Mouse (Mus musculus) midbrain, embryonic 13.5 days (tissue): ENCODE results near the gene Tmem269. TPM values are rescaled to one million over a fixed set of nuclear protein-coding genes. Genes with fewer than 3 reads are reported as not detected.

ENCODE experiments used
- ATAC-seq: fragments of 200-750 bp; cut with Nextera tagmentation; 2 replicates; pipeline ENCODE4 v1.8.0; 2017; ENCODE audit warnings: mild to moderate bottlenecking, moderate TSS enrichment, moderate library complexity
- H3K27ac ChIP-seq: fragments of 300-500 bp; sonication (generic); 2 replicates; pipeline ENCODE4 v1.5.1; 2015; ENCODE audit warnings: inconsistent platforms, mild to moderate bottlenecking, moderate library complexity
- H3K27me3 ChIP-seq: fragments of 300-500 bp; sonication (generic); 2 replicates; pipeline ENCODE4 v1.6.1; 2015; ENCODE audit warnings: mild to moderate bottlenecking, inconsistent platforms
- H3K36me3 ChIP-seq: fragments of 300-500 bp; sonication (generic); 2 replicates; pipeline ENCODE4 v1.6.1; 2015; ENCODE audit warnings: mild to moderate bottlenecking, inconsistent platforms
- H3K4me1 ChIP-seq: fragments of 300-500 bp; sonication (generic); replicated peaks from 2 replicates; pipeline ENCODE4 v1.6.1; 2015; ENCODE audit warnings: inconsistent platforms
- H3K4me2 ChIP-seq: fragments of 300-500 bp; sonication (generic); replicated peaks from 2 replicates; pipeline ENCODE4 v1.6.1; 2015; ENCODE audit warnings: moderate library complexity, mild to moderate bottlenecking, inconsistent platforms
- H3K4me3 ChIP-seq: fragments of 300-500 bp; sonication (generic); replicated peaks from 2 replicates; pipeline ENCODE4 v1.5.1; 2015; ENCODE audit warnings: mild to moderate bottlenecking, inconsistent platforms
- H3K9ac ChIP-seq: fragments of 300-500 bp; sonication (generic); replicated peaks from 2 replicates; pipeline ENCODE4 v1.6.1; 2015; ENCODE audit warnings: mild to moderate bottlenecking, inconsistent platforms
- H3K9me3 ChIP-seq: fragments of 300-500 bp; sonication (generic); 2 replicates; pipeline ENCODE4 v1.6.1; 2016; ENCODE audit warnings: mild to moderate bottlenecking, inconsistent platforms
- WGBS: fragments of 180-500 bp; shearing (Covaris S2); methylation state at CpG from one replicate; pipeline ENCODE4 v1.1.7; 2015; 5-methylcytosine and 5-hydroxymethylcytosine counted together
- polyA plus RNA-seq: library from polyadenylated mRNA; unstranded; fragments of >200 nt; fragmentation: Nextera tagmentation; extraction: Ambion mirVana; gene quantifications from 2 replicates; pipeline ENCODE4 v1.2.1, GENCODE M21; 2015

The Tmem269 gene
- 0.34 and 0.36 TPM in 2 replicates for polyA plus RNA-seq

DNA sequence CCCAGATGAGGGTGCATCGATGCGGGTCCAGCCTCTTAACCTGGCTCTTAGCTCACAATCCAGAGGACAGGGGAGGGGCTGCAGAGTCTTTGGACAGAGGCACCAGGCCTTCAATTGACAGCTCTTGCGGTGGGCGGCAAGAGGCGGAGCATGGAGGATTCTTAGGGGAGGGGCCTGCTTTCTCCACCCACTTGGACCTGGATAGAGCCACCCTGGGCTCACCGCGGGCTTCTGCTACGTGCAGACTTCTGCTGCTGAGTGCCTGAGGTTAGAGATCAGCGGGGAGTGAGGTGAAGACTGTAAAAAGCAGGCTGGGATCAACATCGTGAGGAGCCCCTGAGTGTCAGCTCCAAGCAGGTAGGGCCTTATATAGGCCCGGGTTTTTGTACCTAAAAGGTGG, at the start of gene Tmem269:
Tmem269 (minus strand) TSS at position 49 of the 400 bp plus-strand sequence.
- Histone ChIP-seq H3K36me3 (0 out of 2 replicates have a peak, but pooled peaks cover 9% of the 10 kb centered on the region), H3K27ac (no peak within 1 kb of the TSS), H3K27me3 (no peaks in the 10 kb centered on the region), H3K4me3 (no peak within 1 kb of the TSS), H3K9me3 (no peaks in the 10 kb centered on the region), H3K4me2 (no peak within 1 kb of the TSS), H3K4me1 (0 out of 2 replicates have a peak, but pooled peaks cover 5% of the 10 kb centered on the region), H3K9ac (no peak within 1 kb of the TSS)
- peak; percentile 25; the same call in 1 of the 2 replicates for ATAC-seq
- WGBS, result 9% methylated on average over 11 of the region's 11 CpGs

DNA sequence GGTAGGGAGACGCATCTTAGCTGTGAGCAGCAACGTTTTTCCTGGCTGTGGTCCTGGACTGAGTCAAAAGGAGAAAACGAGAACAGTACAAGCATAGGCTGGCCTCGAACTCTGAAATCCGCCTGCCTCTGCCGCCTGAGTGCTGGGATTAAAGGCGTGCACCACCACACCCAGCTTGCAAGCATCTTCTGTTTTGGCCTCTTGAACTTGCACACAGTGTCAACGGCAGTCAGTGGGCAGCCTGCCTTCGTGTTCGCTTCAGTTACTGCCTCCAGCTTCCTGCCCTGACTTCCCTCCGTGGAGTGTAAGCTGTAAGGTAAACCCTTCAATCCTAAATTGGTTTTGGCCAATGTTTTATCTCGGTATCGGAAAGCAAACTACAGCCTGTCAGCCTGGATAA, 48.6 kb upstream of the Tmem269 start:
- no peak for ATAC-seq
- Histone ChIP-seq H3K4me1 (no peaks in the 10 kb centered on the region), H3K4me2 (no peak overlapping the region), H3K27ac (no peak overlapping the region), H3K36me3 (peaks cover 33% of the 10 kb centered on the region), H3K9ac (no peak overlapping the region), H3K4me3 (no peak overlapping the region), H3K27me3 (no peaks in the 10 kb centered on the region), H3K9me3 (no peaks in the 10 kb centered on the region)
- WGBS, result 79% methylated on average over 13 of the region's 13 CpGs

DNA sequence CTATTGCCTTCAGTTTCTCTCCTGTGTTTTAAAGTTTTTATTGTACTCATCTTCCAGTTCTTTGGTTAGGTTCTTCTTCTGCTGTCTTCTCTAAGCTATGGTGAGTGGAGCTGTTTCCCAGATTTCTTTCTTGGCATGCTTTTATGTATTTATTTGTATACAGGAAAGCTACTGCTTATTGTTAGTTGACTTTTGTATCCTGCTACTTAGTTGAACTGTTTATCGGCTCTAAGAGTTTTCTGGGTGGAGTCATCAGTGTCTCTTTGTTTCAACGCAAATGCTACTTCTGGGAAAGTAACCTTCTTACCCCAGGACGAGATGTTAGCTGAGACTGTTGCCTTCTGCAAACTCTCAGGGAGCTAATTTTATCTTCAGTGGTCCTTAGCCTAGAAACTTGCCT, 45.4 kb upstream of the Tmem269 start:
- no peaks in the 10 kb centered on the region for H3K9me3 ChIP-seq
- 80% methylated on average over 3 of the region's 3 CpGs for WGBS
- no peak for ATAC-seq
- H3K9ac ChIP-seq, result no peak overlapping the region
- no peaks in the 10 kb centered on the region for H3K27me3 ChIP-seq
- H3K27ac ChIP-seq, result no peak overlapping the region
- no peak overlapping the region for H3K4me2 ChIP-seq
- 0 out of 2 replicates have a peak, but pooled peaks cover 6% of the 10 kb centered on the region for H3K36me3 ChIP-seq
- H3K4me3 ChIP-seq, result no peak overlapping the region
- no peaks in the 10 kb centered on the region for H3K4me1 ChIP-seq

DNA sequence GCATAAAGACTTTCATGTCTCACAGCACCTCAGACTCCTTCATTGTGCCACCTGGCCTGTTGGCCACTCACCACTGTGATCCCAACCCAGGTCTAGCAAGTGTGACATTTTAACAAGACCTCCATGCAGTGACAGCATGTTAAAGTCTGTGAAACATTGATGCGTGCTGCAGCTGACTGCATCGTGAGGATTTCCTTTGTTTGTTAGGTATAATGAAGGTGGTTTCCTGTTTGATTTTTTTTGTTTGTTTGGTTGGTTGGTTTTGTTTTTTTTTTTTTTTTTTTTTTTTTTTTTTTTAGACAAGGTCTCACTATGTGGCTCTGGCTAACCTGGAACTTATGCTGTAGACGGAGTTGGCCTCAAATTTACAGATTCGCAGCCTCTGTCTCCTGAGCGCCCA, 44.5 kb upstream of the Tmem269 start:
- Histone ChIP-seq H3K4me1 (no peaks in the 10 kb centered on the region), H3K4me2 (no peak overlapping the region), H3K9ac (no peak overlapping the region), H3K27me3 (no peaks in the 10 kb centered on the region), H3K4me3 (no peak overlapping the region), H3K9me3 (no peaks in the 10 kb centered on the region), H3K27ac (no peak overlapping the region), H3K36me3 (no peaks in the 10 kb centered on the region)
- 94% methylated on average over 5 of the region's 5 CpGs for whole genome bisulfite sequencing
- ATAC-seq, result no peak

DNA sequence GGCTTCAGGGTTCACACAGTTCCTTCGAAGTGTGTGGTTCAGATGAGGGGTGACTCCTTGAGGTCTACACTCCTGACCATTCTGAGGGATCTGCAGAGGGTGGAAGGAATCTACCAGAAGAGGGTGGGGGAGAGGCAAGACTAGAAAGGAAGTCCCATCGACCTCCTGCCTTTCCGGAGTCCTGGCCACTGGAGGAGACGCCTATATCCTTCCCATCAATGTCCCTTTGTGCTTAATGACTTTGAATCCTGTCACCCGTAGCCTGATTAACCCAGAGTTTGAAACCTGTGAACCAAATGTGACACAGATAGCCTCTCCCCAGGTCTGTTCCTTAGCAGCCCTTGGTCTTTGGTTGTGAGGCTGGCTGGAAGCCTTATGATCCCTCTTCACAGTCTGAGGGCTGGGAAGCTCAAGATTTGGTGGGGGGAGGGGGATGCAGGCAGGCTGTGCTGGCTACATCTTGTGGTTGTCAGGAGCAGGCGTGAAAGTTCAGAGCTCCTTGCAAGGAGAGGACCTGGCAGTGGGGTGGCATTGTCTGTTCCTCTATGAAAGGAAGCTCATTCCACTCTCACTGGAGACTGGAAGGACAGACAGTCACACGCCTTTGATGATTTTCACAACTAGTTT, 43.2 kb upstream of the Tmem269 start:
- H3K4me1 ChIP-seq, result no peaks in the 10 kb centered on the region
- no peak for ATAC-seq
- no peak overlapping the region for H3K9ac ChIP-seq
- no peaks in the 10 kb centered on the region for H3K36me3 ChIP-seq
- WGBS, result 71% methylated on average over 7 of the region's 7 CpGs
- H3K9me3 ChIP-seq, result no peaks in the 10 kb centered on the region
- no peak overlapping the region for H3K27ac ChIP-seq
- H3K4me3 ChIP-seq, result no peak overlapping the region
- H3K4me2 ChIP-seq, result no peak overlapping the region
- no peaks in the 10 kb centered on the region for H3K27me3 ChIP-seq

DNA sequence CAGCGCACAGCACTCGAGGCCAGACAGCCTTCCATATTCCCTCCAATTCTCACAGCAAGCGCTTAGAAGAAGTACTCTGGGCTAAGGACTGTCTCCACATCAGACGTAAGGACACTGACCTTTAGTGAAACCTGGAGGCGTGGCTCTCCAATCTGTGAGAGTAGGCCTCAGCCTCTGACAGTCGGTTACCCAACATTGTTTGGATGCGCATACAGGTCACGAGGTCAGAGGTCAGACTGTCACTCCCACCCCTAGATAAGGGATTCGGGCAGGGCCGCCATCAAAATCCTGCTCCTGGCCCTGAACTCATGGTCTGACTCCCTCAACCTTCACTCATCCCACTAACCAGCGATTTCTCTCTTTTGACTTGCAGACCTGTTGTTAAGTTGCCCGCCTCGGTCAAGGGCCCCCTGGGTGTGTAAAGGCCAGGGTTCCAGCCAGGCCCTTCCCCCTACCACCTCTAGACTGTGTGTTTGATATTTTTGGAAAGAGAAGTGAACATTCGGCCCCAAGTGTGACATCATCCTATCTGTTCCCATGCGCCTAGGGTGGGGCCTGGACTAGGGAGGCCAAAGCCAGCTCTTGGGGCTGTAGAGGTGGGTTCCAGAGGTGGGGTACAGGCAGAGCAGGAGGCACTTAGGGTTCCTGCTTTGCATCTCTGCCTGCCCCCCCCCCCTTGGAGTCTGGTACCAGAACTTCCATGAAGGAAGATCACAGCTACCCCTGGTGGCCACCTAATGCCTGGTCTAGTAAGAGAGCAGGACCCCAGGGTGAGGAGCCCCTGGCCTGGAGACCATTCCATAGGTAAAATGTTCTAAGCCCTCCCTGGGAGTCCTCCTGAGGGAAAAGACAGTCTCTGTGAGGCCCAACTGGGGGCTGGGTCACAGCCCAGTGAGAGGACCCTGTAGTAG, 41.6 kb upstream of the Tmem269 start:
- 84% methylated on average over 15 of the region's 15 CpGs for WGBS
- no peak overlapping the region for H3K4me3 ChIP-seq
- no peak overlapping the region for H3K27ac ChIP-seq
- no peaks in the 10 kb centered on the region for H3K9me3 ChIP-seq
- no peaks in the 10 kb centered on the region for H3K27me3 ChIP-seq
- no peak overlapping the region for H3K9ac ChIP-seq
- no peak for ATAC-seq
- peaks cover 11% of the 10 kb centered on the region for H3K4me1 ChIP-seq
- H3K4me2 ChIP-seq, result no peak overlapping the region
- H3K36me3 ChIP-seq, result no peaks in the 10 kb centered on the region

DNA sequence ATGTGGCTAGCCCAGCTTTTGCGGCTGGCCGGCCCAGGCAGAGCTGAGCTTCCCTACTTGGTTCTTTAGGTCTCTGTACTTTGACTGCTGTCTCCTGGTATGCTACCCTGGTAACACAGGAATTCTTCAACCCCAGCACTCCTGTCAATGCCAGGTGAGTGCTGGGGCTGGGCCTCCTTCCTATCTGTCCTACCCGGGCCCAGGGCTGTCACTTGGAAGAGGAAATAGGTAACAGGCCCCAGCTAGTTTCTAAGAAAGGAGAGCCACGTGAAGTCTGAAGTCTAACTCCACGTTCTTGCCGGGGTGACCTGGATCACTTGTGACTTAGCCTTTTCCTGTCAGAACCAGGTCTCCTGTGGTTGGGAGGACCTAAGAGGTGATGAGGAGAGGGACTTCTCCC, 39.1 kb upstream of the Tmem269 start:
- H3K4me2 ChIP-seq, result no peak overlapping the region
- no peak for ATAC-seq
- no peak overlapping the region for H3K4me3 ChIP-seq
- H3K4me1 ChIP-seq, result peaks cover 22% of the 10 kb centered on the region
- H3K27ac ChIP-seq, result no peak overlapping the region
- no peaks in the 10 kb centered on the region for H3K9me3 ChIP-seq
- 82% methylated on average over 6 of the region's 6 CpGs for WGBS
- H3K36me3 ChIP-seq, result no peaks in the 10 kb centered on the region
- no peak overlapping the region for H3K9ac ChIP-seq
- H3K27me3 ChIP-seq, result no peaks in the 10 kb centered on the region

DNA sequence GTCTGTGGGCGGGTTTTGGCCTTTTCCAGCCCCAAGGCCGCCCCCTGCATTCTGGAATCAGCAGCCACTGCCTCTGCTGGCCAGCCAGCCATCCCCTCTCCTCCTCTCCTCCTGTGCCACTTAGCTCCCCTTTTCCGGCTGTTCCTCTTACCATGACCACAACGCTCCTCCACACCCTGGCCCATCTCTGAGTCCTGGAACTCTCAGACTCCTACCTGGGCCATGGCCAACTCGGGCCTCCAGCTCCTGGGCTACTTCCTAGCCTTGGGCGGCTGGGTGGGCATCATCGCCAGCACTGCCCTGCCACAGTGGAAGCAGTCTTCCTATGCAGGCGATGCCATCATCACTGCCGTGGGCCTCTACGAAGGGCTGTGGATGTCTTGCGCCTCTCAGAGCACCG, 37.3 kb upstream of the Tmem269 start, which contains the start of gene Cldn19:
Cldn19 (plus strand) TSS at position 64 of the 400 bp plus-strand sequence.
- 74% methylated on average over 12 of the region's 12 CpGs for WGBS
- H3K9ac ChIP-seq, result peak within 1 kb of the TSS; percentile 52
- peaks cover 22% of the 10 kb centered on the region for H3K4me1 ChIP-seq
- no peaks in the 10 kb centered on the region for H3K9me3 ChIP-seq
- ATAC-seq, result no peak
- H3K4me3 ChIP-seq, result no peak within 1 kb of the TSS
- H3K4me2 ChIP-seq, result no peak within 1 kb of the TSS
- no peaks in the 10 kb centered on the region for H3K36me3 ChIP-seq
- H3K27me3 ChIP-seq, result no peaks in the 10 kb centered on the region
- peak within 1 kb of the TSS; percentile 80 for H3K27ac ChIP-seq

DNA sequence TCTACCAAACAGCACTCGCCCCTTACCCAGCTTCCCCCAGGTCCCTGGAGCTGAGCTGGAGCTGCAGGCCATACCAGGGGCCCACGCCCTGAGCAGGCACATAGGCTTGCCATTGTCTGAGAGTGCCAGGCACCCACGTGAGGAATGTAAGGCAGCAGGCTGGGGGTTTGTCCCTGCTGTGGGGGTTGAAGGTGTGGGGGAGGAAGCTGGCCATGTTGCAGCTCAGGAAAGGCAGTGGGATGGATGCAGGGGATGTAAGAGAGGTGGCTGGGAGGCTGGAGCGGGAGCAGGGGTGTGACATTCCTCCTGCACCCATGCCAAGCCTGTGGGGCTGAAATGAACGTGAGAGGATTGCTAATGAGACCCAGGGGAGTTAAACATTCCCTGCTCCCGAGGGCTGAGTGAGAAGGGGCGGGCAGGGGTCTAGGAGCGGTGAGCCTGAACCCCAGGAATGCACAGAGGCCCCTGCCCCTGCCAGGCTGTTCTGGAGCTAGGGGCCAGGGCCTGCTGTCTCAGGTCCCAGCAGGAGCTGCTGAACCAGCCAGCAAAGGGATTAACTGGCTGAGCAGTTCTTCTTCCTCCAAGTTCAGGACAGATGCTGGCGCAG, 36.1 kb upstream of the Tmem269 start:
- 16% methylated on average over 9 of the region's 9 CpGs for WGBS
- Histone ChIP-seq H3K27me3 (no peaks in the 10 kb centered on the region), H3K4me1 (peaks cover 22% of the 10 kb centered on the region), H3K9me3 (no peaks in the 10 kb centered on the region), H3K4me2 (no peak overlapping the region), H3K36me3 (no peaks in the 10 kb centered on the region), H3K27ac (peak overlapping the region; percentile 80), H3K4me3 (no peak overlapping the region), H3K9ac (peak overlapping the region; percentile 52)
- peak; percentile 79 for ATAC-seq

DNA sequence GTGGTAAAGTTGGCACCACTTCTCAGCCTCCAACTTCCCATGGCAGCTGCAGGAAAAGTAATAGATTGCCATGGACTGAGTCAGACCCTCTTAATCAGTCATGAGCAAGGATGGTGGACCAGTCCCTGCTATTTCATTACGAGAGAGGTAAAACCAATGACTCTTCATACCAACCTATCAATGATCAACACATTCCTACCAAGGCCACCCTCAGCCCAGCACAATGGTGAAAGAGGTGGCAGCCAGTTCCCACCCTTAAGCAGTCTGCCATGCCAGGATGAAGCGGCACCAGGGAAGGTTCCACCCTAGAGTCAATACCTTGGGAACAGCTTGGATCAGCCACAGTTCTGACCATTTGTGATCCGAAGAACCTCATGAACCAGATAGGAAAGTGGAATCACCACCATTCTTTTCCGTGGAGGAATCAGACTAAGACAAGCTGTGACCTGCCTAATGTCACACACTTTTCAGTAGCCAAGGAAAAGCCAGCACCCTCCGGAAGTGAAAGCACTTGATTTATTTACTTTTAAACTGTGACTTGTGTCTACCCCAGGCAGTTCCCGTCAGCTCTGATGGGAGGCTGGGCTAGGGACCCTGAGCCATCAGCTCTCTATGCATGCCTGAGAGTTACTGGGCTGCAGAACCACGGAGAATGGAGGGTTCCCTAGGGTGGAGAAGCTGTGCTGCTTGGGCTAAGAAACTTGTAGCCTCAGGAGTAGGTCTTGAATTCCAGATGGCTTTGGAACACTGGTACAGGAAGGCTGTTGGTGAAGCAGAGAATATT, 34.2 kb upstream of the Tmem269 start:
- H3K9me3 ChIP-seq, result no peaks in the 10 kb centered on the region
- H3K4me3 ChIP-seq, result no peak overlapping the region
- WGBS, result 78% methylated on average over 7 of the region's 7 CpGs
- no peak overlapping the region for H3K27ac ChIP-seq
- peaks cover 4% of the 10 kb centered on the region for H3K36me3 ChIP-seq
- no peaks in the 10 kb centered on the region for H3K27me3 ChIP-seq
- peaks cover 36% of the 10 kb centered on the region for H3K4me1 ChIP-seq
- ATAC-seq, result no peak
- H3K4me2 ChIP-seq, result no peak overlapping the region
- no peak overlapping the region for H3K9ac ChIP-seq

DNA sequence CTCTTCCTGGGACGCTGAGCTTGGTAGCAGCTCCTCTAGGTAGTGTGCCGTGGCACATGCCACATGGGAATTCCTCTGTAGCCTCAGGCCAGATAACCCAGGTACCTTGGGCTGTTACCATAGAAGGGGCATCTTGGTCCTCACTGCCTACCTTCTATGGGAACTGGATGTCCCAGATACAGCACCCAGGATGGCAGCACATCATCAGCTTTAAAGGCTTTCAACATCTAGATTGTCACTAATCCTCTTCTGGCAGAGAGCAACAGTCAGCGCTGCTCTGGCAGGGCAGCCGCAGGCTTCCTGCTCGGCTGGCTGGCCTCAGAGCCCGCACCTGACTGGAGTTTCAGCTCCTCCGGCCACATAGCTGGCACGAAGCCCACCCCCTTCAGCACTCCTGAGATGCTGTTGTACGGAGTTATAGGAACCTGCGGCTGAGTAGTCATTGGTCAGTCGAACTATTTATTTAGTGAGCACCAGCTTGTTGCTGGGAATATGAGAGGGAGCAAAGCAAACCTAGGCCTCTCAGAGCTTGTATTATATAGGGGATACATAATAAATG, 30.5 kb upstream of the Tmem269 start:
- Histone ChIP-seq H3K4me2 (no peak overlapping the region), H3K9ac (no peak overlapping the region), H3K4me3 (no peak overlapping the region), H3K9me3 (no peaks in the 10 kb centered on the region), H3K27ac (no peak overlapping the region), H3K4me1 (peaks cover 17% of the 10 kb centered on the region), H3K27me3 (no peaks in the 10 kb centered on the region), H3K36me3 (peaks cover 36% of the 10 kb centered on the region)
- no peak for ATAC-seq
- 82% methylated on average over 11 of the region's 11 CpGs for WGBS
